Mouse (Mus musculus): ENCODE measurements around the gene Tceal3. TPM values are rescaled to one million over a fixed set of nuclear protein-coding genes. Genes with fewer than 3 reads are reported as not detected.
A peak's percentile ranks its signal among the peaks of the same experiment; 100 is the strongest.
"Not testable (repeated sequence)": the region's sequence is repeated elsewhere in the genome, so short reads cannot be mapped to it uniquely, and the experiment has no call there.

The Tceal3 gene
- polyA plus RNA-seq, 1 experiment from 2014 or later = 37.2 TPM

DNA sequence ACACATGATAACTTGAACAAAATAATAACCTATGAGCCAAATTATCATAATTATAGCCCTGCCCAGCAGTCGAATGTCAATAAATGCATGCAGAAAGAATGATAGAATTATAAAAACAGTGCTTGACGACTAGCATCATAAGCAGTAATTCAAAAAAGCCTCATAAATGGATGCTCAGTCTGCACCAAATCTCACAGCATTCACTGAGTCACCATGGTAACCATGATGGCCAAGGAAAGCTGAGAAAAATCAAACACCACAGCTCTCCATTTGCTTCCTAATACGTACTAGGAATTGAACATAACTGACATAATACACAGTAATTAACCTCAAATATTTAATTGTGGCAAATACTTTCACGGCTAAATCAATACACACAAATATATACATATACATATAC lies 44.5 kb downstream of the Tceal3 start:
- Histone ChIP-seq H3K36me3 (no peaks in the 10 kb centered on the region), H3K9ac (no peak overlapping the region), H3K4me3 (replicated peaks) (no peak overlapping the region), H3K4me2 (replicated peaks) (no peak overlapping the region), H3K9me3 (replicated peaks) (no peaks in the 10 kb centered on the region), H3K27me3 (no peaks in the 10 kb centered on the region), H3K27ac (replicated peaks) (no peak overlapping the region), H3K4me1 (no peaks in the 10 kb centered on the region)
- 72% methylated on average over 4 of the region's 4 CpGs for WGBS
- ATAC-seq (ENCODE audit: insufficient number of reproducible peaks, low FRiP score, low TSS enrichment, low read depth) = no peak

DNA sequence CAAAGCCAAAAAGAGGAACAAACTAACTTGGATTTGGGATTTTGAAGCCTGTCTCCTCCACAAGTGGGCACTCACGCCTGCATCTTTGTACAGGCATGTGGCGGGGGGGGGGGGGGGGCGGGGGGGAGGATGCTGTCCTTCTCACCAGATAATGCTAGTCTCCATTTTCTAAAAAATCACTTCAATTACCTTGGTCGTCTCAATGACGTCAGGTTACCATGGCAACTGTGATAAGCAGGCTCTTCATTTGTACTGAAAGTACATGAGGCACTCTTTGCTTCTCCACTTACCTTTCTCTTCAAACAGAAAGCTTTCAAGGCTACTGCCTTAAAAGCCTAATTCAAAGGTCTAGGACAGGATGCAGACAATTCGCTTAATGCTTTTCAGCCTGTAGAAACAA lies 49.1 kb downstream of the Tceal3 start:
- no peak overlapping the region for H3K4me2 ChIP-seq (replicated peaks)
- H3K4me3 ChIP-seq (replicated peaks) = no peak overlapping the region
- H3K27me3 ChIP-seq = no peaks in the 10 kb centered on the region
- H3K36me3 ChIP-seq = no peaks in the 10 kb centered on the region
- no peaks in the 10 kb centered on the region for H3K4me1 ChIP-seq
- no peak overlapping the region for H3K9ac ChIP-seq
- H3K9me3 ChIP-seq (replicated peaks) = no peaks in the 10 kb centered on the region
- no peak for ATAC-seq (ENCODE audit: insufficient number of reproducible peaks, low FRiP score, low TSS enrichment, low read depth)
- WGBS = 26% methylated on average over 6 of the region's 6 CpGs
- H3K27ac ChIP-seq (replicated peaks) = no peak overlapping the region

DNA sequence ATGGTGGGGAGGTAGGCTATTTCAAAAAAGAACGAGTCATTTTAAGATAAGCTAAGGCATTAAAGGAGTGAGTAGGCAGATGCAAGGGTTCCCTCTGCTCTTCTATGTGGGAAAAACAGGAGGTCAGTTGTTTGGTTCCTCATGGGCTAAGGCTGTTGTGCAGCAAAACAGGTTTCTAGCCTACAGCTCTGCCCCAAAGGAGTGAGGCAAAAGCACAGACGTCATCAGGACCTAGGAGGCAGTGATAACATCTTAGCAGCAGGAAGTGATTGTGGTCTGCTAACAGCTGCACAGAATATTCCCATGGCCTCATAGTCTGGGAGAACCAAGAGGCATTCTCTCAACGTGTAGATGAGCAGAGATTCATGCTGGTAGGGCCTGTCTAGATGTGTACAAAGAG lies 55.2 kb downstream of the Tceal3 start:
- H3K9me3 ChIP-seq (replicated peaks); H3K9ac ChIP-seq; H3K27me3 ChIP-seq; H3K4me1 ChIP-seq; H3K36me3 ChIP-seq; H3K4me3 ChIP-seq (replicated peaks); ATAC-seq (ENCODE audit: insufficient number of reproducible peaks, low FRiP score, low TSS enrichment, low read depth); H3K27ac ChIP-seq (replicated peaks); H3K4me2 ChIP-seq (replicated peaks): not testable (repeated sequence)
- 37% methylated on average over 3 of the region's 3 CpGs for WGBS

DNA sequence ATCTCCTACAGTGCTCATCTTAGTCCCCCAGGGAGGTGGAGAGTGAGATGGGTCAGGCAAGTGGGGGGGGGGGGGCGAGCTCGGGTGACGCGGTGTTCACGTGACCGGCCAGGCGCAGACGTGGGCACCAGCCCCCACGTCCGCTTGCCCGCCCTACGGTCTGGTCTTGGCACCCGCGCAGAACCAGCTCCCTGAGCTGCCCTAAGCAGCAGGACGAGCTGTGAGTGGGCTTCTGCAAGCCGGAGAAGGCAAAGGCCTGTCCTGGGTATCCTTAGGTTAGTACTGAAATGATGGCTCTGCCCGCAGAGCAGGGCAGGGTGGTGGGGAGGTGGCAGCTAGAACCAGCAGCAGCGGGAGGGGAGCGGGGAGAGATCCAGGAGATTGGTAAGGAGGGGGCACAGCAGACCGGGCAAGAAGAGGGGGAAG lies 75.7 kb downstream of the Tceal3 start:
- Histone ChIP-seq H3K27ac (replicated peaks) (no peak overlapping the region), H3K9me3 (replicated peaks) (no peaks in the 10 kb centered on the region), H3K36me3 (no peaks in the 10 kb centered on the region), H3K4me3 (replicated peaks) (peak overlapping the region; percentile 45), H3K9ac (peak overlapping the region; percentile 26; the same call in 1 of the 2 replicates), H3K4me1 (no peaks in the 10 kb centered on the region), H3K4me2 (replicated peaks) (peak overlapping the region; percentile 49), H3K27me3 (0 out of 2 replicates have a peak, but pooled peaks cover 3% of the 10 kb centered on the region)
- 22% methylated on average over 16 of the region's 20 CpGs for WGBS
- ATAC-seq (ENCODE audit: insufficient number of reproducible peaks, low FRiP score, low TSS enrichment, low read depth) = 0 out of 2 replicates have a peak, but pooled peaks have one; percentile 19

DNA sequence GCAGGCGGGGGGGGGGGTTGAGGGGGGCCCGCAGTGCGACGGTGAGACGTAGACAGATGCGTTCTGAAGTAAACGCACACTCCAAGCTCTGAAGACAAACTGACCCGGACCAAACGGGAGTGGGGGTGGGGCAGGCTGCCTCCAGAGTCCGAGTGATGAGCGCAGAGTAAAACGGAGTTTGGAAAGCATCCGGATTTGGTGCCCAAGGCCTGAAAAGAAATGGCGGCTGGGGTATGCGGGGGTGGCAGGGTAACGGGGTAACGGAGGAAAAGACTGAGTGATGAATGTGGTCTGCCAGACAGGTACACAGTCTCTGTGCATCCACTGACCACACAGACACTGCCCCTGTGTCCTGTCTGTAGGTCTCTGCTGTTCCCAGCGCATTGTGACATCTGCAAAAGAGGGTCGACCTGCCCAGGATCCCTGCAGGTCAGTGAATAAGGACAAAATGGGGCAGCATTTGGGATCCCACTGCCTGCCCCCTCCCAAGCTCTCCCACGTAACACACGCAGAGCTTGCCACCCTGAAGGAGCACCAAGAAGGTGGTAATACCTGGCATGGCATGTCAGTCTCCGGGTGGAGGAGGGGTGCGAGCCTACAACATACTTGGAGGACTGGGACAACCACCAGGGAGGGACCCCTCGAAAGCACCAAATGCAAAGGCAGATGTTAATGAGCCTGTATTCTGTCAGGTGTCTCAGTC lies 76.3 kb downstream of the Tceal3 start:
- not testable (repeated sequence) for H3K9me3 ChIP-seq (replicated peaks); H3K4me1 ChIP-seq; H3K36me3 ChIP-seq; ATAC-seq (ENCODE audit: insufficient number of reproducible peaks, low FRiP score, low TSS enrichment, low read depth); H3K27ac ChIP-seq (replicated peaks); H3K9ac ChIP-seq; H3K27me3 ChIP-seq
- 25% methylated on average over 23 of the region's 24 CpGs for WGBS
- Histone ChIP-seq H3K4me3 (replicated peaks) (peak overlapping the region; percentile 45), H3K4me2 (replicated peaks) (peak overlapping the region; percentile 49)

DNA sequence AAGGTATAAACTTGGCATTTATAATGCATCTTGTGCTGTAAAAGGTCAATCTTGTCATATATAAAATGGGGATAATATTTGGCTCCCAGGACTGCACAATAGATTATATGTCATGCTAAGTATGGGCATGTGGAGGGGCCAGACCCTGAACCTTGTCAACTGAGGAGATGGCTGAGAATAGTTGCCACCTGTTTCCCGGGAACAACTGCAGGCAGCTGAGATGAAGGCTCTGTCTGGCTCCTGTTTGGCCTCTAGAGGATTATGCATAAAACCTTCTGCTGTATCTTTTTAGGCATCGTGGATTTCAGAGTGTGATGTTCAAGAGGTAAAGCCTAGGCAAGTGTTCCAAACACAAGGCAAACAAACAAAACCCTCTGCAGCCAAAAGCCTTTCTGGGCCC lies 78.2 kb downstream of the Tceal3 start:
- no peaks in the 10 kb centered on the region for H3K4me1 ChIP-seq
- no peak for ATAC-seq (ENCODE audit: insufficient number of reproducible peaks, low FRiP score, low TSS enrichment, low read depth)
- no peak overlapping the region for H3K4me2 ChIP-seq (replicated peaks)
- H3K4me3 ChIP-seq (replicated peaks) = no peak overlapping the region
- 0 out of 2 replicates have a peak, but pooled peaks cover 3% of the 10 kb centered on the region for H3K27me3 ChIP-seq
- no peaks in the 10 kb centered on the region for H3K36me3 ChIP-seq
- WGBS = 49% methylated on average over 2 of the region's 2 CpGs
- H3K9ac ChIP-seq = no peak overlapping the region
- no peaks in the 10 kb centered on the region for H3K9me3 ChIP-seq (replicated peaks)
- H3K27ac ChIP-seq (replicated peaks) = no peak overlapping the region

DNA sequence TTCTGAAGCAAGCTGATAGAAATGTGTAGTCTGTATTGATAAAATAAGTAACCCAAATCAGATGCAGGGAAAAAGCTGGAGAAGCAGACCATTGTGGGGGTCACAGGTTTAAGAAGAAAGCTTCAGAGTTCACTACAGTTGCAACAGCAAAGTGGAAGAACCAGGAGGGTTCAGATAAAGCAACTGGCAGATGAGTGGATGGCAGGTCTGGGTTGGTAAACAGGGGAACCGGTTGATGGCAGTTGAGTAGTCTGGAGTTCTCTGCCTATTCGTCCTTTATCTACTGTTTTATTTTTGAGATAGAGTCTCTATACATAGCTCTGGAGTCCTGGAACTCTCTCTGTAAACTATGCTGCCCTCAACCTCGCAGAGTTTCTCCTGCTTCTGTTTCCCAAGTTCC lies 90.3 kb downstream of the Tceal3 start:
- WGBS = 72% methylated on average over 3 of the region's 3 CpGs
- ATAC-seq (ENCODE audit: insufficient number of reproducible peaks, low FRiP score, low TSS enrichment, low read depth) = no peak

DNA sequence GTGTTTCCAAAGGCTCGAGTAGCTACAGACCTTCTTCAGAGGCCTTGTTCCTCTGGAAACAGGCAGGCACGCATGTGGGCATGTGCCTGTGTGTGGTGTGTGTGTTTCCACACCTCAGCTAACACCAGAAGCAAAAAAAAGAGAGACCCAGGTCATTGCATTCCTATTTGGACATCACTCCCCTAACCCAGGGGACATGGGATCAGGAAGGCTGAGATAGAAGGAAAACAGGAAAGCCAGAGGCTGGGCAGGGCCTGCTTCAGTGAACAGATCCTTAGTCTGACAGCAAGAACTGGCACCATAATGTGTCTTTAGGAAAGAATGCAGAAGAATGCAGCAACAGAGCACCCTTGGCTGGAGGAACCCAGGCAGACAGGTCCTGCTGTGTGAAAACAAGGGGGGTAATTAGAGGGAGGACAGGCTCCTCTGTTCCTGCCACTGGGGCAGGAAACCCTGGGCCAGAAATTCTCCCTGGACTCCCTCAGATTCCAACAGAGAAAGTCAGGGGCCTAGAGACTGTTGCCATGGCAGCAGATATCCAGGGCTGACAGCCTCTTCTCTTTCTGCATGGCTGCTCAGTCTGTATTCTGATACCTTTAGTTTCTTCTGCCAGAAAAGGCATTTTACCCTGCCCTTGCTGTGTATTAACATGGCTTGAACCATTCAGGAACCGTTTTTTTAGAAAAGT lies 101.1 kb downstream of the Tceal3 start:
- H3K36me3 ChIP-seq; H3K27me3 ChIP-seq; H3K4me1 ChIP-seq; H3K27ac ChIP-seq (replicated peaks); ATAC-seq (ENCODE audit: insufficient number of reproducible peaks, low FRiP score, low TSS enrichment, low read depth); H3K4me3 ChIP-seq (replicated peaks); H3K9ac ChIP-seq; H3K9me3 ChIP-seq (replicated peaks); H3K4me2 ChIP-seq (replicated peaks): not testable (repeated sequence)
- 53% methylated on average over 3 of the region's 3 CpGs for WGBS

More for the DNA sequence above, 90.3 kb downstream of the Tceal3 start:
- Histone ChIP-seq H3K27ac (replicated peaks) (no peak overlapping the region), H3K4me2 (replicated peaks) (no peak overlapping the region), H3K36me3 (no peaks in the 10 kb centered on the region), H3K9ac (no peak overlapping the region), H3K9me3 (replicated peaks) (no peaks in the 10 kb centered on the region), H3K4me1 (no peaks in the 10 kb centered on the region), H3K27me3 (no peaks in the 10 kb centered on the region), H3K4me3 (replicated peaks) (no peak overlapping the region)

DNA sequence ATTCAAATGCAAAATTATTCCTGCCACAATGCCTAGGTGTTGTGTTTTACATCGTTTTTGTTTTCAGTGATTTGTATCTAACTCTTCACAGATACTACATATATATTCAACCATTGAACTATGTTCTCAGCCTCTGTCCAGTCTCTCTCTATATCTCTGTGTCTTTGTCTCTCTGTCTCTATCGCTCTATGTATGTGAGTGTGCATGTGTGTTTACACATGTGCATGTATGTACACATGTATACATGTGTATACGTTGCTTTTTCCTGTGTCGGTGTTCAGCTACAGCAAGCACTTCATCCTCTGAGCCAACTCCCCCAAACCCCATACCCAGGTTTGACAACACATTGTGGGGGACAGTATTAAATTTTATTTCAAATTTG lies 101.6 kb downstream of the Tceal3 start:
- H3K9me3 ChIP-seq (replicated peaks) = no peaks in the 10 kb centered on the region
- no peak overlapping the region for H3K9ac ChIP-seq
- no peaks in the 10 kb centered on the region for H3K36me3 ChIP-seq
- 86% methylated on average over 4 of the region's 4 CpGs for WGBS
- no peak overlapping the region for H3K27ac ChIP-seq (replicated peaks)
- ATAC-seq (ENCODE audit: insufficient number of reproducible peaks, low FRiP score, low TSS enrichment, low read depth) = no peak
- H3K27me3 ChIP-seq = no peaks in the 10 kb centered on the region
- no peaks in the 10 kb centered on the region for H3K4me1 ChIP-seq
- no peak overlapping the region for H3K4me3 ChIP-seq (replicated peaks)
- no peak overlapping the region for H3K4me2 ChIP-seq (replicated peaks)

DNA sequence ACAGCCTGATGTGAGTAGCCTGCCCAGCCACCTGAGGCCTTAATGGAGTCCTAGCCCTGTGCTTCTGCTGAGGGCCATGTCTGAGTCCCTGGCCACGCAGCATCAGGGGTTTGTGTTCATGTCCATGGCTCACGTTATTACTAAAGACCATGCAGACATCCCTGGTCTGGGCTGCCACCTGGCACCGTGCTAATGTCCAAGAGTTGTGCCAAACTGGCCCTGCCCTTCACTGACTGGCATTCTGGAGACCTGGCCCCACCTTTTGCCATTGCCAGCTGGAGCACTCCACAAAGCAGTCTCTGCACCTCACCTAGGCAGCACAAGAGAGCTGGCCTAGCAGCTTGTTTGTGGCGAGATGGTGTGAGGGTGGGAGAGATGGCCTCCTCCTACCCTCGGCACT lies 102.6 kb downstream of the Tceal3 start:
- H3K27ac ChIP-seq (replicated peaks) = no peak overlapping the region

DNA sequence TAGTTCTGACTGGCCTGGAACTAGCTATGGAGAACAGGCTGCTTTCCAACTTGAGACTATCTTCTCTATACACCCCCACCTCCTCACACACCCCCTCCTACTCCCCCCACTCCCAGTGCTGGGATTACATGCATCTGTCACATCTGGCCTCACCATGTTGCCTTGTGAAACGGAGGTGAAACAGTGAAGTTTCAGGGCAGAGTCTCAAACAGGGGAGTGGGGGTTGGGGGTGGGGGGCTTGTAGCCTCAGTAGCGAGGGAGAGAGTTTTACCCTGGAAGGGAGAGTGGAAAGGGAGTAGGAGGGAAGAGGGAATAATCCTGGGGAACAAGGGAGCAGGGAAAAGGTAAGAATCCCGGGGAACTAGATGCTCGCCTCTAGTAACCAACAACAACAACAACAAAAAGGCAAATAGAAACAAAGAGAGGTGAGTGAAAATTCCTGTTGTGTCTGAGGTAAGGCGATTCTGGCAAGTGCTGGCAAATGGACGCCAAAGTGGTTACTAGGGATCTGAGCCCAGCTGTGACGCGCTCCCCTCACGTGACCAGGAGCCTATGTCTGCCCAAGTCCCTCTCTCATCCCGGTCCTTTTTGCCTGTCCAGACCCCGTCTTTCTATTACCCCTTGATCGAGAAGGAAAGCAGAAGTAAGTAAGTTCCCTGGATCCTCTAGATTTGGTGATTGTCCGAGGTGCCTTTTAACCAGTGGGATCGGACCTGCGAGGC lies 117.0 kb downstream of the Tceal3 start, which contains the start of gene Tceal1:
Gene Tceal1, plus strand, starts transcription at position 537 of the 722 bp plus-strand sequence.
- no peaks in the 10 kb centered on the region for H3K36me3 ChIP-seq
- H3K27me3 ChIP-seq = no peaks in the 10 kb centered on the region
- 15% methylated on average over 15 of the region's 15 CpGs for WGBS
- peak within 1 kb of the TSS; percentile 52 for H3K4me2 ChIP-seq (replicated peaks)
- peak within 1 kb of the TSS; percentile 26 for H3K9ac ChIP-seq
- ATAC-seq (ENCODE audit: insufficient number of reproducible peaks, low FRiP score, low TSS enrichment, low read depth) = peak; percentile 88
- H3K9me3 ChIP-seq (replicated peaks) = no peaks in the 10 kb centered on the region
- H3K27ac ChIP-seq (replicated peaks) = peak within 1 kb of the TSS; percentile 80
- H3K4me1 ChIP-seq = no peaks in the 10 kb centered on the region
- H3K4me3 ChIP-seq (replicated peaks) = peak within 1 kb of the TSS; percentile 52

More for the DNA sequence above, 102.6 kb downstream of the Tceal3 start:
- no peak overlapping the region for H3K4me2 ChIP-seq (replicated peaks)
- H3K9me3 ChIP-seq (replicated peaks) = no peaks in the 10 kb centered on the region
- 88% methylated on average over 5 of the region's 5 CpGs for WGBS
- H3K27me3 ChIP-seq = no peaks in the 10 kb centered on the region
- ATAC-seq (ENCODE audit: insufficient number of reproducible peaks, low FRiP score, low TSS enrichment, low read depth) = no peak
- no peak overlapping the region for H3K9ac ChIP-seq
- H3K4me3 ChIP-seq (replicated peaks) = no peak overlapping the region
- H3K4me1 ChIP-seq = no peaks in the 10 kb centered on the region
- no peaks in the 10 kb centered on the region for H3K36me3 ChIP-seq
